Mouse (Mus musculus) left cerebral cortex, adult 11 months (tissue): ENCODE data around the gene Epha4.

Experiments
- DNase-seq: peaks from one replicate; pipeline ENCODE4 v3.0.0; 2022; ENCODE audit warnings: low spot score

Epha4 gene

DNA sequence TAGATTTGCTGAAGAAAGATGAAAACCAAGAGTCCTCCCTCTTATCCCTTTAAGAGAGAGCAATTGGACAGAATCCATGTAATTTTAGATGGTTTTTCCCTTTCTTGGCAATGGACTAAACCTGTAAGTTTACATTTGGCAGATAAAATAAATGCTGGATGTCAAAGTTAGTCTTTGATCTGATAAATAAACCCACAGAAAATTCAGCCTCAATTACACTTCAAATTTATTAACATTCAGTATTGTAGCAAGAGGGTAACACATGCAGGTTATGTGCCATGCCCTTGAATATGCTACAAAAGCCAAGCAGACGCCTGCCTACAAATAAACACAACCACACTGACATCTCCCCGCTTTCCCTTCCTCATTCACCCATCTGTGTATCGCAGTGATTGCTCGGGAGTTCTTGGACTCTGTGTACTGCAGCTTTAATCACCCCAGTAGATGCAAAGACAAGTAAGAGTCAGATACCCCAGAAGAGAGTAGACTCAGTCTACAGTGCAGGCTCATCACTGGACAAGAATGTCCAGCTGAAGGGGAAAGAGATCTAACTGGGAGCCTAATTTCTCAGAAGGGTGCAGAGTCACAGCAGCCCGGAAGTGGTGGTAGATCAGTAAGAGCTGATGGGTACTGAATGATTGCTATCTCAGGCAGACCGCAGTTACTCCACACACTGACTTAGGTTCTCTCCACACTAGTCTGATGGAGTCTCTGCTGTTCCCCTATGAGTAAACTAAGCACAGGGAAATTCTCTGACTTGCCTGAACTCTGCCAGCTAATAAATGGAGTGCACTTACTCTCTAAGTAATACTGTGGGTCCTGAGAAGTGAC is 29.9 kb downstream of the Epha4 start:
- DNase-seq: no peak

DNA sequence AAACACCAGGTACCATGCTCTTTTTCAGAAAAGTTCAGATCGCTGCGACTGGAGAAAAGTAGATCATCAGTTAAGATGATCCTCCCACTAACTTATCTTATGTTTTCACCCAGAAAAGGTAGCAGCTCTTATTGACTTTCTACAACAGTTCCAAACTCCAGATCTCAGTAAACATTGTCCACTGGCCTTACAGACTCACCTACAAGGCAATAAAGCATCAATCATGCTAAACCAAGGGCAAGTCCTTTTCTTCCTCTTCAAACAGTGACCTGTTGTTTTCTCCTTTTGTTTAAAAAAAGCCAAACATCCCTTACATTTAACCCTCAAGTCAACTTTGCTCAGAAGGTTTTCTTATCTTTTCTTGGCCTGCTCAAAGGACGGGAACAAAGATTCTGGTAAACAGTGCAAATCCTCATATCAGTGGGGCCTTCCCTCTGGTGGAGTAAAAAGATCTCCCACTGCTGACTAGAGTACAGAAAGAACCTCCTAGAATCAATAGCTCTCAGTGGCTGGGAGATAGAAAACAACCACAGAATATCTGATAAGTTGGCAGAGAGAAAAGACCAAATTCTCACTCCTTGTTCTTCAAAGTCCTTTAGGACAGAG is 39.0 kb downstream of the Epha4 start:
- no peak for DNase-seq

- no peak for DNase-seq
These were observed 41.2 kb downstream of the Epha4 start for GRCm38 (mm10) chr1:77473446-77474376.

- DNase-seq: no peak
These were observed 42.3 kb downstream of the Epha4 start for GRCm38 (mm10) chr1:77472566-77472965.

- DNase-seq: no peak
These were observed 43.4 kb downstream of the Epha4 start for GRCm38 (mm10) chr1:77471447-77471846.

DNA sequence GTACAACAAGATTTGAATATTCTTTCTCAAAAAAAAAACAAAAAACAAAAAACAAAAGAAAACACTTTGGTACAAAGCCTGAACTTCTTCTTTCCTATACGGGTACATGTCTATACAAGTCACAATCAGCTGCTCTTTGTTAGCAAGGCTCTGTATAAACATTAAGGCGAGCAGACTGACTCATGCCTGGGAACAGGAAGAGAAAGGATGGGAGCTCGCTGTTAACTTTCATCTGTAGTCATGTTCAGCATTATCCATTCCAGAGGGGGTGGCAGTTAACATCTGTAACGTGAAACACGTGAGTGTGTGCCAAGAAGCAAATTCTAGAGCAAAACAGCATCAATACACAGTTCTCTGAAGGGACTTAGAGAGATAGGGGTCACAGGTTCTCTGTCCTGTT is 43.9 kb downstream of the Epha4 start:
- no peak for DNase-seq

DNA sequence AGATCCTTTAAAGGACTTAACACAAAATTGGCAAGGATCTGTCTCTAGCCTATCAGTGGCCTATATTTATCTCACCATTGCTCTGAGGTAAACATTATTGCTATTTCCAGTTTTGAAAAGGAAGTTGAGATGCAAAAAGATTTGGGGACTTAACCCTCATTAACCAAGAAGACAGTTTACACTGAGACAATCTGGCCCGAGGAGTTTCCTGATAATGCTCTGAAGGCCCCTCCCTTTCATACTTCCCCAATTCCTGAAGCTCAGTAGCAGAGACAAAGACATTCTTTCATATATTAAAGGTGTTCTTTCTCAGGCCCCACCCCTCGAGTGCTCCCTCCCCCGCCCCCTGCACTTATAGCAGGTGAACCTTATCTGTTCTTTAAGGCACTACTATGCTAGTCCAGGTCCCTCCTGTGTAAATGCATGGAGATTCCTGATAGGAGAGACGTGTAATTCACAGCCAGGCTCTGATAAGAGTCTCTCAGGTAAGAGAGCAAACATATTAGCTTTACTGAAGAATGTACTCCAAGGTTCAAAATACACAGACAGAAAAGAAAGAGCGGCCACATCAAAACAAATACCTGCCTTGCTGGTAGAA is 46.1 kb downstream of the Epha4 start:
- no peak for DNase-seq

- DNase-seq: no peak
These were observed 49.4 kb downstream of the Epha4 start for GRCm38 (mm10) chr1:77465524-77465923.

GRCm38 (mm10) chr1:77464108-77464507 is 50.8 kb downstream of the Epha4 start:
- no peak for DNase-seq

- peak; percentile 47 for DNase-seq
These were observed 52.8 kb downstream of the Epha4 start for GRCm38 (mm10) chr1:77461877-77462615.

GRCm38 (mm10) chr1:77460831-77461629 is 53.9 kb downstream of the Epha4 start:
- DNase-seq: no peak

DNA sequence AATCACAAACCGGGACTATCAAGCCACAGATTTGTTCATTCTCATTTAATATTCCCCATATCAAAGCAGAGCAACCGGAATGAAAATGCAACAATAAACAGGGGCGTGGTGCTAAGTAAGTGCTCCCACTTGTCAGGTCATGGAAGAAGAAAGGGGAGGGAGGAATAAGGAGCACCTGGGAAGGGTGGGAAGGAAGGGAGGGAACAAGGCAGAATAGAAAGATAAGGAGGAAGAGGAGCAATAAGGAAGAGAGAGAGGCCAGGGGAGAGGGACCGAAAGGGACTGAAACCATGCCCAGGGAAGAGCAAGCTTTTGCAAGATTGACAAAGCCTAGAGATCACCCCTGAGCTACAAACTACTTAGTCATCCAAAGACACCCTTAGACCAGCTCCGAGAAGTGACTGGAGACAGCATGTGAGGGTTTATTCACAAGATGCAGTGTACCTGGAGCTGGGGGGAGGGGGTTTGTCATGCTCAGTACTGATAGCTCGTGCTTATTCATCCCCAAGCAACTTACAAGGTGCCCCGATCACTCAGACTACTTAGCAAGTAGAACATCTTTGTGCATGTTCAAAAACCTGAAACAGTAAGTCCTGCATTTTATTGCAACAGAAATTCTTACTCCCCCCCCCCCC is 56.0 kb downstream of the Epha4 start:
- no peak for DNase-seq

DNA sequence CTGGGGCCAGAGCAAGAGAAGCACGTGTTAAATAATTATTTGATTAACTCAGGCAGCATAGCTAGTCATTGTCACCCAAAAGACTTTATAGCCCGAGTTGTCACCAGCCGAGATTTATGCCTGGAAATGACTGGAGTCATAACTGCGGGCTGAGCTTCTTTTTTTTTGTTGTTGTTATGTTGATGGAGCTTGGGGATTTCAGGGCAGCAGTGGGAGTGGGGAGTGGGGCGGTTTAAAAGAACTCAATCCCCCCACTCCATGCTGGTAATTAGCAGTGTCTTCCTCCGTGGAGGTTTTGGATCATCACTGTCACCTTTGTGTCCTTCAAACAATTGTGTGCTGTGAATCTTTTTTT is 57.5 kb downstream of the Epha4 start:
- DNase-seq: no peak

GRCm38 (mm10) chr1:77456695-77457445 is 58.0 kb downstream of the Epha4 start:
- DNase-seq: no peak

- DNase-seq: no peak
These were observed 61.1 kb downstream of the Epha4 start for GRCm38 (mm10) chr1:77453811-77454210.

DNA sequence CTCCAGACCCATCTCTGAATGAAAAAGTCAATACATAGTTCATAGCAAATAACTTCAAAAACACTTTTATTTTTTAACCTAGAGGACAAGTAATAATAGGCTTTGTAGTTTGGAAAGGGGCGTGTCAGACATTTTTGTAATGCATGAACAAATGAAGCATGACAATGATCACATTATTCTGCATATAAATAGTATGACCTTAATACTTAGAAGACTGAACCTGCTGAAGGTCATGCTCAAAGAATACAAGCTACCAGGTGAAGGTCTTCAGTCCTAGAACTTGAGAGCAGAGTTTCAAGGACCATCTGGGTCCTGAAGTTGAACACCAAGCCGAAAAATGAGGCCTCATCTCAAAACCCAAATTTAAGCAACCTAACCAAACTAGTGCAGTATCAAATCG is 62.2 kb downstream of the Epha4 start:
- no peak for DNase-seq

GRCm38 (mm10) chr1:77451541-77451940 is 63.3 kb downstream of the Epha4 start:
- DNase-seq: no peak

GRCm38 (mm10) chr1:77450201-77450600 is 64.7 kb downstream of the Epha4 start:
- DNase-seq: no peak

GRCm38 (mm10) chr1:77447061-77447614 is 67.8 kb downstream of the Epha4 start:
- no peak for DNase-seq
